ENCODE assay signal across 8 mouse cellular contexts in the genomic region with DNA sequence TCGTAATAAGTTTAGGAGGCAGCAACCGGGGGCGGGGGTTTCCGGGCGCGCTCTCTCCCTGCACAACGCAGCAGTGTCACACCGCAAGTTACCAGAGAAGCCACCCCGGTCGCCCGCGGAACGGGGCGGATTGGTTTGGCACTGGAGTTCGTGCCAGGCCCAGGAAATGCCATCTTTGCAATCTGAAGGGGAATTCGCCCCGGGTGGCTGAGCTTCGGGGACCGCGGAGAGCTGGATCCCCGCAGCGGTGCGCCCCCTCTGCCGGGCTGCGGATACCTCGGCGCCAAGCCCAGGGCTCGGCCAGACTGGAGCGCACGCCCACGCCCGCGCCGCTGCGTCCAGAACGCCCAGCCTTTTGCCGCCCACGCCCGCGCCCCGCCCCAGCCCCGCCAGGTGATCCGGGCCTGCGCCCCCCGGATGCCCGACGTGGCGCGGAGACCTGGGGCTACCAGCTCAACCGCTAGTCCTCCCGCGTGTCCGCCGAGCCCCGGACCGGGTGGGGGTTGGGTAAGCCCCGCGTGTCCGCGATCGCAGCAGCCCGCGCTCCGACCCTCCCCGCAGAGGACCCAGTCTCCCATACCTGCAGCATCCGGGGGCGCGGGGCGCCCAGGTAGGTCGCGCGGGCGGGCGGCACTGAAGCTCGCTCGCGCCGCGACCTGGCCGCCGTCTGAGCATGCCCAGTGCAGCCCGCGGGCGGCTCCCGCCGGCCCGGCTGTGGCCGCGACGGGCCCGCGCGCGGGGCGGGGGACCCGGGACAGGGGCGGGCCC. TPM values are rescaled to one million over a fixed set of nuclear protein-coding genes. Genes with fewer than 3 reads are reported as not detected.
DNase-seq lines count a peak whose midpoint lies in the region; ATAC-seq and TF ChIP-seq lines count a peak whose summit lies in the region.

No protein-coding gene starts in this region.

- peak overlapping the region; percentile 78 for H3K9ac ChIP-seq in forebrain, embryonic 12.5 days
- H3K9ac ChIP-seq in heart, embryonic 15.5 days: peak overlapping the region; percentile 66
- H3K9ac ChIP-seq in liver, embryonic 16.5 days (ENCODE audit: low read depth, low read length): peak overlapping the region; percentile 57
- peak overlapping the region; percentile 72 for H3K9ac ChIP-seq in neural tube, embryonic 12.5 days

- H3K4me2 ChIP-seq in forebrain, embryonic 12.5 days: peak overlapping the region; percentile 95
- H3K4me2 ChIP-seq in heart, embryonic 15.5 days: peak overlapping the region; percentile 88
- H3K4me2 ChIP-seq in liver, embryonic 16.5 days (ENCODE audit: low read depth, low read length): peak overlapping the region; percentile 68
- peak overlapping the region; percentile 99 for H3K4me2 ChIP-seq in neural tube, embryonic 12.5 days (replicated peaks)

- peak; percentile 81 for DNase-seq in CD4-positive helper T cell, adult 2 months (ENCODE audit: low read depth, low spot score)
- peak; percentile 78 for DNase-seq in kidney, postnatal 10 days
- DNase-seq in thymus, adult 2 months: peak; percentile 51

- TF ChIP-seq POLR2A in bone marrow, adult 2 months (IDR thresholded peaks at IDR 0.05; ENCODE audit: borderline replicate concordance, control insufficient read depth, low read depth, low read length): no peak
- no peak for TF ChIP-seq POLR2A in thymus, adult 2 months (IDR thresholded peaks at IDR 0.05; ENCODE audit: control insufficient read depth, extremely low read depth, insufficient read depth, low read length, poor library complexity)

- H3K27ac ChIP-seq in bone marrow, adult 2 months (ENCODE audit: control insufficient read depth, insufficient read depth, low read depth, low read length, poor library complexity): no peak overlapping the region; the same call in 1 of the 2 replicates
- no peak overlapping the region for H3K27ac ChIP-seq in forebrain, embryonic 12.5 days
- peak overlapping the region; percentile 82 for H3K27ac ChIP-seq in heart, embryonic 15.5 days
- H3K27ac ChIP-seq in liver, embryonic 16.5 days (ENCODE audit: low read length): no peak overlapping the region
- H3K27ac ChIP-seq in neural tube, embryonic 12.5 days: no peak overlapping the region
- no peak overlapping the region for H3K27ac ChIP-seq in thymus, adult 2 months (ENCODE audit: control insufficient read depth, insufficient read depth, low read length)

- H3K9me3 ChIP-seq in forebrain, embryonic 12.5 days: no peaks in the 10 kb centered on the region
- H3K9me3 ChIP-seq in heart, embryonic 15.5 days (replicated peaks): no peaks in the 10 kb centered on the region
- no peaks in the 10 kb centered on the region for H3K9me3 ChIP-seq in liver, embryonic 16.5 days (replicated peaks; ENCODE audit: control insufficient read depth, low read length)
- H3K9me3 ChIP-seq in neural tube, embryonic 12.5 days: no peaks in the 10 kb centered on the region

- WGBS in bone marrow, adult 2 months: 1% methylated on average over 90 of the region's 97 CpGs
- WGBS in forebrain, embryonic 12.5 days: under 1% methylated on average over 86 of the region's 97 CpGs
- WGBS in heart, embryonic 15.5 days: under 1% methylated on average over 94 of the region's 97 CpGs
- WGBS in liver, embryonic 16.5 days (ENCODE audit: insufficient replicate concordance): 1% methylated on average over 79 of the region's 97 CpGs
- WGBS in neural tube, embryonic 12.5 days: under 1% methylated on average over 86 of the region's 97 CpGs
- WGBS in thymus, adult 2 months: 1% methylated on average over 95 of the region's 97 CpGs

- H3K4me3 ChIP-seq in bone marrow, adult 2 months (replicated peaks; ENCODE audit: control insufficient read depth, low read depth, low read length): peak overlapping the region; percentile 59
- peak overlapping the region; percentile 80 for H3K4me3 ChIP-seq in forebrain, embryonic 12.5 days (replicated peaks)
- peak overlapping the region; percentile 71 for H3K4me3 ChIP-seq in heart, embryonic 15.5 days
- H3K4me3 ChIP-seq in liver, embryonic 16.5 days (ENCODE audit: low read depth, low read length): peak overlapping the region; percentile 63
- H3K4me3 ChIP-seq in neural tube, embryonic 12.5 days: peak overlapping the region; percentile 79
- H3K4me3 ChIP-seq in thymus, adult 2 months (ENCODE audit: control insufficient read depth, insufficient read depth, low read length): peak overlapping the region; percentile 78

- no peak for TF ChIP-seq CTCF in bone marrow, adult 2 months (IDR thresholded peaks at IDR 0.05; ENCODE audit: control insufficient read depth, insufficient read depth, low read length)
- TF ChIP-seq CTCF in thymus, adult 2 months (IDR thresholded peaks at IDR 0.05; ENCODE audit: borderline replicate concordance, control insufficient read depth, extremely low read depth, insufficient read depth, low read length, poor library complexity): no peak

- H3K36me3 ChIP-seq in forebrain, embryonic 12.5 days (replicated peaks): no peaks in the 10 kb centered on the region
- H3K36me3 ChIP-seq in heart, embryonic 15.5 days: no peaks in the 10 kb centered on the region
- no peaks in the 10 kb centered on the region for H3K36me3 ChIP-seq in liver, embryonic 16.5 days (ENCODE audit: control insufficient read depth, insufficient read depth)
- H3K36me3 ChIP-seq in neural tube, embryonic 12.5 days: no peaks in the 10 kb centered on the region
- H3K36me3 ChIP-seq in thymus, adult 2 months (ENCODE audit: control insufficient read depth, insufficient read depth, low read length): no peaks in the 10 kb centered on the region

- peaks cover 1% of the 10 kb centered on the region; the same call in 1 of the 2 replicates for H3K4me1 ChIP-seq in bone marrow, adult 2 months (ENCODE audit: control insufficient read depth, insufficient read depth, low read length)
- peaks cover 25% of the 10 kb centered on the region for H3K4me1 ChIP-seq in forebrain, embryonic 12.5 days
- H3K4me1 ChIP-seq in heart, embryonic 15.5 days (replicated peaks): peaks cover 32% of the 10 kb centered on the region
- H3K4me1 ChIP-seq in liver, embryonic 16.5 days (ENCODE audit: control insufficient read depth, low read depth, low read length): peaks cover 5% of the 10 kb centered on the region
- peaks cover 23% of the 10 kb centered on the region for H3K4me1 ChIP-seq in neural tube, embryonic 12.5 days
- H3K4me1 ChIP-seq in thymus, adult 2 months (replicated peaks; ENCODE audit: control insufficient read depth, insufficient read depth, low read length): peaks cover 26% of the 10 kb centered on the region

- peaks cover 56% of the 10 kb centered on the region for H3K27me3 ChIP-seq in forebrain, embryonic 12.5 days
- H3K27me3 ChIP-seq in heart, embryonic 15.5 days: no peaks in the 10 kb centered on the region
- H3K27me3 ChIP-seq in liver, embryonic 16.5 days (ENCODE audit: control insufficient read depth, insufficient read depth, low read depth, low read length): peaks cover 39% of the 10 kb centered on the region
- peaks cover 35% of the 10 kb centered on the region for H3K27me3 ChIP-seq in neural tube, embryonic 12.5 days (replicated peaks)
- H3K27me3 ChIP-seq in thymus, adult 2 months (ENCODE audit: control insufficient read depth, insufficient read depth, low read length): no peaks in the 10 kb centered on the region; the same call in 1 of the 2 replicates

- ATAC-seq in forebrain, embryonic 12.5 days (ENCODE audit: low FRiP score): peak; percentile 54
- ATAC-seq in heart, embryonic 15.5 days (replicated peaks; ENCODE audit: insufficient number of reproducible peaks, insufficient read depth, low FRiP score, low read depth): peak; percentile 66
- ATAC-seq in liver, embryonic 16.5 days (ENCODE audit: low read depth): peak; percentile 73
- ATAC-seq in neural tube, embryonic 12.5 days (ENCODE audit: low FRiP score, low read depth): peak; percentile 42

RNA-seq across cellular contexts. Expression of gene Ptpn3, which starts 1.8 kb away (rescaled TPM):
- polyA plus RNA-seq in bone marrow, adult 2 months (2011; ENCODE audit: insufficient read depth, insufficient read length, low replicate concordance, missing spikeins): 0.65 and 4.1 TPM in 2 replicates
- 1.7 and 2.4 TPM in 2 replicates for polyA plus RNA-seq in forebrain, embryonic 12.5 days (2016; fragmentation: Nextera tagmentation; extraction: Ambion mirVana)
- polyA plus RNA-seq in heart, embryonic 15.5 days (2015; fragmentation: Nextera tagmentation; extraction: Ambion mirVana): 1.5 and 3.7 TPM in 2 replicates
- polyA plus RNA-seq in liver, embryonic 16.5 days (2015; fragmentation: Nextera tagmentation; extraction: Ambion mirVana): 1.0 and 1.1 TPM in 2 replicates
- 5.4 and 5.8 TPM in 2 replicates for polyA plus RNA-seq in neural tube, embryonic 12.5 days (2016; fragmentation: Nextera tagmentation; extraction: Ambion mirVana)
- polyA plus RNA-seq in thymus, adult 2 months (2012; rRNA removed): 2.7 and 3.3 TPM in 2 replicates
